Mouse (Mus musculus): Measurements from ENCODE around the gene Stard7. TPM values are rescaled to one million over a fixed set of nuclear protein-coding genes. Genes with fewer than 3 reads are reported as not detected.

The Stard7 gene
- total and polyA plus RNA-seq, 2 experiments from 2014 or later, result 104 to 151 TPM

- TF ChIP-seq CTCF (IDR thresholded peaks at IDR 0.05), result peak; percentile 73
- WGBS, result 1% methylated on average over 39 of the region's 39 CpGs
- peak; percentile 63 for ATAC-seq (ENCODE audit: low FRiP score)
Observed at GRCm38 (mm10) chr2:127248334-127249004, 21.5 kb upstream of the Stard7 start.

GRCm38 (mm10) chr2:127250291-127251008 is 19.6 kb upstream of the Stard7 start:
- whole genome bisulfite sequencing, result 94% methylated on average over 9 of the region's 9 CpGs
- H3K4me2 ChIP-seq (ENCODE audit: low read depth, low read length, poor library complexity, severe bottlenecking), result no peak overlapping the region
- H3K9me3 ChIP-seq (ENCODE audit: low read length), result no peaks in the 10 kb centered on the region

More at GRCm38 (mm10) chr2:127248334-127249004, 21.5 kb upstream of the Stard7 start:
- Histone ChIP-seq H3K4me1 (ENCODE audit: insufficient read depth, low read length) (peaks cover 11% of the 10 kb centered on the region), H3K4me3 (ENCODE audit: low read depth, low read length) (peak overlapping the region; percentile 95), H3K4me2 (ENCODE audit: low read depth, low read length, poor library complexity, severe bottlenecking) (peak overlapping the region; percentile 89), H3K9ac (replicated peaks; ENCODE audit: low read length, poor library complexity, severe bottlenecking) (peak overlapping the region; percentile 97), H3K27me3 (ENCODE audit: insufficient read depth, low read length) (no peaks in the 10 kb centered on the region), H3K27ac (ENCODE audit: low read depth, low read length) (peak overlapping the region; percentile 85), H3K9me3 (ENCODE audit: low read length) (no peaks in the 10 kb centered on the region), H3K36me3 (ENCODE audit: insufficient read depth, low read length) (peaks cover 13% of the 10 kb centered on the region)
- peak; percentile 71 for DNase-seq (ENCODE audit: low spot score)

GRCm38 (mm10) chr2:127251457-127251856 is 18.6 kb upstream of the Stard7 start:
- 71% methylated on average over 3 of the region's 3 CpGs for WGBS
- H3K9ac ChIP-seq (replicated peaks; ENCODE audit: low read length, poor library complexity, severe bottlenecking), result no peak overlapping the region
- peaks cover 3% of the 10 kb centered on the region; the same call in 1 of the 2 replicates for H3K36me3 ChIP-seq (ENCODE audit: insufficient read depth, low read length)
- TF ChIP-seq CTCF (IDR thresholded peaks at IDR 0.05), result no peak
- H3K9me3 ChIP-seq (ENCODE audit: low read length), result no peaks in the 10 kb centered on the region
- H3K27ac ChIP-seq (ENCODE audit: low read depth, low read length), result no peak overlapping the region
- H3K27me3 ChIP-seq (ENCODE audit: insufficient read depth, low read length), result no peaks in the 10 kb centered on the region
- no peak for ATAC-seq (ENCODE audit: low FRiP score)
- H3K4me1 ChIP-seq (ENCODE audit: insufficient read depth, low read length), result peaks cover 10% of the 10 kb centered on the region
- no peak overlapping the region for H3K4me3 ChIP-seq (ENCODE audit: low read depth, low read length)
- no peak overlapping the region for H3K4me2 ChIP-seq (ENCODE audit: low read depth, low read length, poor library complexity, severe bottlenecking)
- no peak for DNase-seq (ENCODE audit: low spot score)

More at GRCm38 (mm10) chr2:127250291-127251008, 19.6 kb upstream of the Stard7 start:
- Histone ChIP-seq H3K4me1 (ENCODE audit: insufficient read depth, low read length) (peaks cover 11% of the 10 kb centered on the region), H3K9ac (replicated peaks; ENCODE audit: low read length, poor library complexity, severe bottlenecking) (no peak overlapping the region), H3K36me3 (ENCODE audit: insufficient read depth, low read length) (peaks cover 2% of the 10 kb centered on the region; the same call in 1 of the 2 replicates), H3K4me3 (ENCODE audit: low read depth, low read length) (no peak overlapping the region), H3K27me3 (ENCODE audit: insufficient read depth, low read length) (no peaks in the 10 kb centered on the region), H3K27ac (ENCODE audit: low read depth, low read length) (no peak overlapping the region)
- TF ChIP-seq CTCF (IDR thresholded peaks at IDR 0.05), result no peak
- ATAC-seq (ENCODE audit: low FRiP score) (no peak), DNase-seq (ENCODE audit: low spot score) (no peak)

GRCm38 (mm10) chr2:127251880-127252527 is 18.0 kb upstream of the Stard7 start:
- peaks cover 5% of the 10 kb centered on the region; the same call in 1 of the 2 replicates for H3K4me1 ChIP-seq (ENCODE audit: insufficient read depth, low read length)
- DNase-seq (ENCODE audit: low spot score) (no peak), ATAC-seq (ENCODE audit: low FRiP score) (no peak)
- no peak overlapping the region for H3K4me3 ChIP-seq (ENCODE audit: low read depth, low read length)
- 93% methylated on average over 3 of the region's 3 CpGs for WGBS
- H3K27ac ChIP-seq (ENCODE audit: low read depth, low read length), result no peak overlapping the region
- H3K9me3 ChIP-seq (ENCODE audit: low read length), result no peaks in the 10 kb centered on the region
- H3K4me2 ChIP-seq (ENCODE audit: low read depth, low read length, poor library complexity, severe bottlenecking), result no peak overlapping the region
- H3K9ac ChIP-seq (replicated peaks; ENCODE audit: low read length, poor library complexity, severe bottlenecking), result no peak overlapping the region
- H3K27me3 ChIP-seq (ENCODE audit: insufficient read depth, low read length), result no peaks in the 10 kb centered on the region
- no peak for TF ChIP-seq CTCF (IDR thresholded peaks at IDR 0.05)
- peaks cover 5% of the 10 kb centered on the region for H3K36me3 ChIP-seq (ENCODE audit: insufficient read depth, low read length)

GRCm38 (mm10) chr2:127252787-127253186 is 17.2 kb upstream of the Stard7 start:
- Histone ChIP-seq H3K4me3 (ENCODE audit: low read depth, low read length) (no peak overlapping the region), H3K27me3 (ENCODE audit: insufficient read depth, low read length) (no peaks in the 10 kb centered on the region), H3K27ac (ENCODE audit: low read depth, low read length) (no peak overlapping the region), H3K4me1 (ENCODE audit: insufficient read depth, low read length) (peaks cover 5% of the 10 kb centered on the region; the same call in 1 of the 2 replicates), H3K9ac (replicated peaks; ENCODE audit: low read length, poor library complexity, severe bottlenecking) (no peak overlapping the region), H3K4me2 (ENCODE audit: low read depth, low read length, poor library complexity, severe bottlenecking) (no peak overlapping the region), H3K9me3 (ENCODE audit: low read length) (no peaks in the 10 kb centered on the region), H3K36me3 (ENCODE audit: insufficient read depth, low read length) (peaks cover 12% of the 10 kb centered on the region)
- DNase-seq (ENCODE audit: low spot score) (no peak), ATAC-seq (ENCODE audit: low FRiP score) (no peak)
- no peak for TF ChIP-seq CTCF (IDR thresholded peaks at IDR 0.05)
- WGBS, result 91% methylated on average over 5 of the region's 5 CpGs
